Mouse (Mus musculus): ENCODE results near the gene Slf2.

DNA sequence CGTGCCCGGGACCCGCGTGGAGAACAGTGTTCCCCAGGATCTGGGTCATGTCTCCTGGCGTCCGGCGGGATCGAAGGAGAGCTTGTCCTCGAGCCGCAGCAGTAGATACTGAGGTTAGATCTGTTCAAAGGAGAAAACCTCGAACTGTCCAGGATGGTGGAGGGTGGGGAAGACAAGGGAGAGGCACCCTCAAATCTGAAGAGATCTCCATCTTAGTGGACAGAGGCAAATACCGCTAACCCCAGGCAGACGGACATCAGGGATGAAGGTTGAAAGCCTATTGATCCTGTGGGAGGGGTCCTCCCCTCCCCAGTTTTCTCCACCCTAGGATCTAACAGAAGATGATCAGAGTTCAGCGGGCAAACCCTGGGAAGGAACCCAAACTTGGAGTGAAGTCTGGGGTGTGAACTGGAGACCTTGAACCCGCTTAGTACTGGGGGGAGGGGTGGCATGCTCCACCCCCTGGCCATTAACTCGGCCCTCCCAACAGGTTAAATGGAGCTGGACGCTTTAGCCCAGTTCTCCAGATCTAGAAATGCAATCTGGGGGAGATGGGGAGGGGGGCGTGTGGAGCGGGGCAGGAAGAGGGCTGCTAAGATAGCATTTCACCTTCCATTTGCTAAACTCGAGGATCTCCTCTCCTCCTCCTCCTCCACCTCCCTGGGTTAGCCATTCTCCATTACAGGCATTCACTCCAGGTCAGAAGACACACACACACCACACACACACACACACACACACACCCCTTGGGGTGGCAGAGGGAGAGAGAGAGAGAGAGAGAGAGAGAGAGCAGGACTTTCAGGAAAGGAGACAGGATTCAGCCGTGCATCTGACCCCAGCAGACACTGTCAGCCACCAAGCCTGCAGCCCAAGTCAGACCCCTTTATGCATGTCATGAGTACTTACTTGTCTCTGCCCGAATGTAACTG is 58.9 kb downstream of the Slf2 start:
- TF ChIP-seq CTCF (IDR thresholded peaks at IDR 0.05; ENCODE audit: borderline replicate concordance, control insufficient read depth, extremely low read depth, insufficient read depth, low read length, poor library complexity) (no peak), POLR2A (IDR thresholded peaks at IDR 0.05; ENCODE audit: control insufficient read depth, extremely low read depth, insufficient read depth, low read length, poor library complexity) (no peak)

Measured in thymus, adult 2 months (tissue).